Mouse (Mus musculus) common myeloid progenitor, adult 5-6 weeks (primary cell): ENCODE data around the gene P2ry6. TPM values are rescaled to one million over a fixed set of nuclear protein-coding genes. Genes with fewer than 3 reads are reported as not detected.

Experiments
- ATAC-seq: replicated peaks from 2 replicates; pipeline ENCODE4 v1.8.0; 2016; ENCODE audit warnings: low read depth, mild to moderate bottlenecking, moderate TSS enrichment, inconsistent platforms; ENCODE audit not compliant: poor library complexity, severe bottlenecking
- total RNA-seq: library from RNA; stranded (forward); fragments of 200-1000, 187-1606 nt; gene quantifications from 2 replicates; pipeline ENCODE4 v1.2.3, GENCODE M21; 2017

Gene P2ry6
- total RNA-seq, 1 experiment from 2014 or later, result not detected

- no peak for ATAC-seq
Observed at GRCm38 (mm10) chr7:100921289-100921688, 53.2 kb downstream of the P2ry6 start.

- ATAC-seq, result no peak
Observed at GRCm38 (mm10) chr7:100919809-100920107, 54.7 kb downstream of the P2ry6 start.

GRCm38 (mm10) chr7:100919006-100919808 is 55.2 kb downstream of the P2ry6 start:
- peak; percentile 45 for ATAC-seq

- ATAC-seq, result no peak
Observed at GRCm38 (mm10) chr7:100918176-100918575, 56.3 kb downstream of the P2ry6 start.

- no peak for ATAC-seq
Observed at GRCm38 (mm10) chr7:100917751-100918150, 56.7 kb downstream of the P2ry6 start.

- no peak for ATAC-seq
Observed at GRCm38 (mm10) chr7:100916526-100916925, 57.9 kb downstream of the P2ry6 start.

- no peak for ATAC-seq
Observed at GRCm38 (mm10) chr7:100915204-100915603, 59.2 kb downstream of the P2ry6 start.

GRCm38 (mm10) chr7:100911791-100912190 is 62.7 kb downstream of the P2ry6 start:
- no peak for ATAC-seq

- no peak for ATAC-seq
Observed at GRCm38 (mm10) chr7:100911246-100911770, 63.1 kb downstream of the P2ry6 start.

GRCm38 (mm10) chr7:100908567-100908966 is 65.9 kb downstream of the P2ry6 start:
- ATAC-seq, result 0 out of 2 replicates have a peak, but pooled peaks have one; percentile 27

GRCm38 (mm10) chr7:100908061-100908460 is 66.4 kb downstream of the P2ry6 start:
- no peak for ATAC-seq

- peak; percentile 87 for ATAC-seq
Observed at GRCm38 (mm10) chr7:100907231-100907630, 67.2 kb downstream of the P2ry6 start.

GRCm38 (mm10) chr7:100906029-100906789 is 68.2 kb downstream of the P2ry6 start:
- ATAC-seq, result no peak

- ATAC-seq, result no peak
Observed at GRCm38 (mm10) chr7:100905037-100905436, 69.4 kb downstream of the P2ry6 start.

GRCm38 (mm10) chr7:100904612-100905011 is 69.8 kb downstream of the P2ry6 start:
- no peak for ATAC-seq

GRCm38 (mm10) chr7:100902451-100903137 is 71.9 kb downstream of the P2ry6 start:
- ATAC-seq, result peak; percentile 53; the same call in 1 of the 2 replicates

- no peak for ATAC-seq
Observed at GRCm38 (mm10) chr7:100897828-100898227, 76.6 kb downstream of the P2ry6 start.

GRCm38 (mm10) chr7:100894833-100895226 is 79.6 kb downstream of the P2ry6 start:
- ATAC-seq, result 0 out of 2 replicates have a peak, but pooled peaks have one; percentile 21

- peak; percentile 69 for ATAC-seq
Observed at GRCm38 (mm10) chr7:100894057-100894832, 80.2 kb downstream of the P2ry6 start.
